Mouse (Mus musculus): ENCODE measurements around the gene Zfp689.
A peak's percentile ranks its signal among the peaks of the same experiment; 100 is the strongest.
"Not testable (repeated sequence)": the region's sequence is repeated elsewhere in the genome, so short reads cannot be mapped to it uniquely, and the experiment has no call there.

Gene Zfp689

DNA sequence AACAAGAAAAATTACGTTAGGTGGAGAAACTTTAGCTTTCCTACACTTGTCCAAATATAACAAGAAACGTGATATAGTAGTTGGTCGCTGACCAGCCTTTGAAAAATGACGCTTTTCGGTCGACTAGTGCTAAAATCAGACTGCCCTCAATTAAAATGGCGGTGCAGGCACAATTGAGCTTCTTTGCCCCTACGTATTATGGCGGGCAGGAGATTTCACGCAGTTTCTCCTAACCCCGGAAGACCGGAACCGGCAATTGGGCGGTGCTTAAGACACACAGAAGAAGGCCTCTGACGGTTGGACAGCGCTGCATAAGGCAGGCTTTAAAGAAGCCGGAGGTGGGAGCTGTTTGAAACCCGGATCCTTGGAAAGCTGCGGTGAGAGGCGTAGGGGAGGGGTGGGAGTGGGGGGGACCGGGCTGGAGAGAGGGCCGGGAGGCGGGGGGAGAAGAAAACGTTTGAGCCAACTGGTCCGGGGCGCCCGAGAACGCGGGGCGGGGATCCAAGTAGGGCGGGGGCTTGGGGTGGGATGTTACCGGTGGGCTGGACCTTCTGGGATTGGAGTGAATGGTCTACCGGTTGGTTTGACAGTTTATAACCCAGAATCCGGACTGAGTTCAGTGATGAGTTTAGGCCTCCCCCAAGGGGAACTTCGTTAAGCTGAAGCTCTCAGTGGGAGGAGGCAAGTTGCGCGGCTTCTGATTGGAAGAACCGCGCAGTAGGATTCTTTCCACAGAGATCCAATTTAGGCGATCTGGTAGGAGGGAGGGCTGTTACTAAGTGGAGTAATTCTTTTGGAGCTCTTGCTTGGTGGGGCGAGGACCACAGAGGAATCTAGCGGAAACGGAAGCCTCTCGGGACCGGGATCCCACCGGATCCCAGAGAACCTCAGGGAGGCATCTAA is 22.0 kb upstream of the Zfp689 start:
- peak; percentile 92 for DNase-seq (ENCODE audit: low spot score)

DNA sequence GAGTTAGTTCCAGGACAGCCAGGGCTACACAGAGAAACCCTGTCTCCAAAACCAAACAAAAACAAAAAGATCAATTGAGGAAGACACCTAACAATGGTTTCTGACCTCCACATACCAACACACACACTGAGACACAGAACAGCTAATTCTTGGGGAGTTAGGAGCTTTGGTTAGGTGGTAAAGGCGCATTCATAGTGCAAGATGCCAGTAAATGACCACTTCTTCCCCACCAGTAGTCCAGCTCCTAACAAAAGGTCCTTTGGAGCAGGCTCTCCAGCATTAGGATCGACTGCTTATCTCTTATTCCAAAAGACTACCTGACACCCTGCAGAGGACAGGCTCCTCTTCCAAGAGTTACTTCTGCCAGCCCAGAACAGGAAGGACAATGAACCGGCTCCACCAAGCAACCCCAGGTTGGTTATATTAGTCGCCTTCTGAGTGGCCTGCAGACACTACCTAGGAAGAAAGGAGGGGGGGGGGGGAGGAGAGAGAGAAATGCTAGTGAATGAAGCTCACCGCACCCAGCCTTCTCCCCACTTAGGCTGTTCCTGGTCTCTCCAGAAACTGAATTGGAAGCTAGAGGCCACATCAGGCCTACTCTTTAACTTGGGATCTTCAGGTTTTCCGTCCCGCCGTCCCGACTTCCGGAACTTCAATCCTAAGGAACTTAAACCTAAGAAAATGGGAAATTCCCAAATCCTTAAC is 21.2 kb upstream of the Zfp689 start:
- DNase-seq (ENCODE audit: low spot score), result no peak

DNA sequence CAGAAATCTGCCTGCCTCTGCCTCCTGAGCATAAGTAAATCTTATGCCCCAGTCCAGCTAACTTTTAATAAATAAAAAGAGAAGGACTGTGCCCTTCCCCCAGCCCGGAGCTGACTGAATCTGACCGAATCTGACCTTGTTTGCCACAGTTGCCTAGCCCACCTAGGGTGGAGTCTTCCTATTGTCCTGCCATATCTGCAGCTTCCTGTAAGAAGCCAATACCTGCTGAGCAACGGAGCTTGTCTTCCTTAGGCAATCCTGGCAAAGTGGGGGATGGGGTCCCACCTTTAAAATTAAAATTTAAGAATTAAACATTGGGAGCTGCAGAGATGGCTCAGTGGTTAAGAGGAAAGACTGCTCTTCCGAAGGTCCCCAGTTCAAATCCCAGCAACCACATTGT is 17.6 kb upstream of the Zfp689 start:
- DNase-seq (ENCODE audit: low spot score), result no peak

DNA sequence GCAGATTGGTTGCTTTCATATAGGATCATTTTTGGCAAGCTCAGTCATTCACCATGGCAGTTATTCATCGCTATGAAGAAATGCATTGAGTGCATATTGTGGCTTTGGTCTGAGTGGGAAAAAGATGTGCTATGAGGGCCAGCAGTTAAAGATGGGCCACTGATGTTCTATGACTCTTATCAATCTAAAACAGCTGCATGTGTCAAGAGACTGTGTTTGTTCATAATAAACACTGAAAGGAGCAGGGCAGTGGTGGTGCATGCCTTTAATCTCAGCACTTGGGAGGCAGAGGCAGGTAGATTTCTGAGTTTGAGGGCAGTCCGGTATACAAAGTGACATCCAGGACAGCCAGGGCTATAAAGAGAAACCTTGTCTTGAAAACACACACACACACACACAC is 16.7 kb upstream of the Zfp689 start:
- DNase-seq (ENCODE audit: low spot score), result not testable (repeated sequence)

DNA sequence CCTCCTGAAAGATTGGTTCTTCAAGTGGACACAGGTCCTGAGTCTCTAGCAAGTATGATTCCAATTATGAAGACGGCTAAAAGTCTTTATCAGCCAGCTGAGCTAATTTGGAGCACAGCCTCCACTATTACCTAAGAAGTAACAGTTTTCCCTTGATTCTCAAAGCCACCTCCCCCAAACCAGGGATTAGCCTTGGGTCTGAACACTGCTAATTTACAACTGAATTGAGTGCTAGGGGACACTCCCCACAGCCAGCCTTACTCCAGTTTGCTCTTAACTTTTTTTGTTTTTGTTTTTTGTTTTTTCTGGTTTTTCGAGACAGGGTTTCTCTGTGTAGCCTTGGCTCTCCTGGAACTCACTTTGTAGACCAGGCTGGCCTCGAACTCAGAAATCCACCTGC is 16.2 kb upstream of the Zfp689 start:
- DNase-seq (ENCODE audit: low spot score), result no peak

DNA sequence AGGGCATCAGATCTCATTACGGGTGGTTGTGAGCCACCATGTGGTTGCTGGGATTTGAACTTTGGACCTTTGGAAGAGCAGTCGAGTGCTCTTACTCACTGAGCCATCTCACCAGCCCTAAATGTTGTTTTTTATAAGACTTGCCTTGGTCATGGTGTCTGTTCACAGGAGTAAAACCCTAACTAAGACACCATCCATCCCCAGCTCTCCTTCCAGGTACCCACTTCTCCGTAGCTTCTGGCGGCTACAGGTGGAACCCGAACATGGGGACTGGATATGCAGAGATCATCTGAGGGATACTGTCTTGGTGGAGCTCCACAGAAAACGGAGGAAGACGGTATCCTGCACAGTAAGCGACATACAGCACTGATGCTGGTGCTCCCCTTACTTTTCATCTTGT is 10.4 kb upstream of the Zfp689 start, which contains the start of gene Prr14:
Gene Prr14 (plus strand): TSS at position 301 of the 400 bp plus-strand sequence.
- DNase-seq (ENCODE audit: low spot score), result not testable (repeated sequence)

DNA sequence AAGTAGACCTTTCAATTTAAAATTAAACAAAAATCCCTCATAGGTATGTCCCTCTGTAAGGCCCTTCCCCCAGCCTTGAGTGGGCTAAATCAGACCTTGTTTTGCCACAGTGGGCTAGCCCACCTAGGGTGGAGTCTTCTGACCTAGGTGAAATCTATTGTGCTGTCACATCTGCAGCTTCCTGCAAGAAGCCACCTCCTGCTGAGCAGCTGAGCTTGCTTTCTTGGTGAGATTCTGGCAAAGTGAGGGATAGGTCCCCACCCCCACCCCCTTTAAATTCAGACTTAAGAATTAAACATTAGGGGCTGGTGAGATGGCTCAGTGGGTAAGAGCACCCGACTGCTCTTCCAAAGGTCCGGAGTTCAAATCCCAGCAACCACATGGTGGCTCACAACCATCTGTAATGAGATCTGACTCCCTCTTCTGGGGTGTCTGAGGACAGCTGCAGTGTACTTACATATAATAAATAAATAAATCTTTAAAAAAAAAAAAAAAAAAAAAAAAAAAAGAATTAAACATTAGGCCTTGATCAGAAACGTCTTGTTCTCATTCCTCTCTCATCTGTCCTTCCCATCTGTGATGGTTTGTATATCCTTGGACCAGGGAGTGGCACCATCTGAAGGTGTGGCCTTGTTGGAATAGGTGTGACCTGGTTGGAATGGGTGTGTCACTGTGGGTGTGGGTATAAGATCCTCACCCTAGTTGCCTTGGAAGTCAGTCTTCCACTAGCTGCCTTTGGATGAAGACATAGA is 9.6 kb upstream of the Zfp689 start:
- DNase-seq (ENCODE audit: low spot score), result not testable (repeated sequence)

DNA sequence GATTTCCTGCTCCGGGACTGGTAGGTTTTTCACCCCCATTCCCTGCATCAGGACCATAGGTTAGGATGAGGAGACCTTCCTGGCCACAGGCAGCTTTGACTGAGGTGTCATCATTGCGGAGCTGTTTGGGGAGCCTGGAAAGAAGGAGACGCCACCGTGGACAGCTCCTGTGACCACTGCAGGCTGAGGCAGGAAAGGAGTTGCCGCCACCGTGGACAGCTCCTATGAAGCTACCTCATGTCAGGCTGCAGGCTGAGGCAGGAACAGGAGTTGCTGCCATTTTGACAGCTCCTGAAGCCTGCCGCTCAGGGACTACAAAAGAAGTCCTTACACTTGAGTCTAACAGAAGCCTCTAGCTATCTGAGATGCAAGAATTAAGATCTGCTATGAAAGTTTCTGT is 5.9 kb upstream of the Zfp689 start:
- DNase-seq (ENCODE audit: low spot score), result no peak

DNA sequence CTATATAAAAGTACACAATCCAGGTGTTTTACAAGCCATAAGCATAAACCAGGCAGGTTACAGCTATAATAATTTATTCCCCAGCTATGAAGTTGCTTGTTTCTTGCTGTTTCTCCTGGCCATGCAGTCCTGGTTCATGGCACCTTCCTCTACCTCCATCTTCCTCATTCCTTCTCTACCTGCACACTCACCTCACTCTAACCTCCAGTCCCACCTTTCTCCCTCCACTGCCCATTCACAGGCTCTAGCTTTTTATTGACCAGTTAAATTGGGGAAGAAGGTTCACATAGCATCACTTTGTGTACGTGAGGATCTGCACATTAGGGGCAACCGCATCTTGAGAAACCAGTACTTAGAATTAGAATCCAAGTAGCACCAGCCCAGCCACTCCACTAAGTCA is 4.1 kb upstream of the Zfp689 start:
- DNase-seq (ENCODE audit: low spot score), result no peak

DNA sequence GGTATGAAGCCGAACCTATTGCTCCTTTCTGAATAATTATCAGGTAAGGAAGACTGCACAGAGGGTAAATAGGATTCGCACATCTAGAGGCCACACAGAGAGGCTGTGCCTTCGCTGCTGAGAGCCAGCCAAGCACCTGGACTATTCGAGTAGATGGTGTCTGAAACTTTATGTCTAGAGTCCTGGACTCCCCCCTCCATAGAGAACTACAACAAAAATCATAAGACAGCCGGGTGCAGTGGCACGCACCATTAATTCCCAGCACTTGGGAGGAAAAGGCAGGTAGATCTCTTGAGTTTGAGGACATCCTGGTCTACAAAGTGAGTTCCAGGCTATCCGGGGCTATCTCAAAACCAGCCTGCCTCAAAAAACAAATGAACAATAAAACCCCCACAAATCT is 1.0 kb upstream of the Zfp689 start:
- DNase-seq (ENCODE audit: low spot score), result no peak

DNA sequence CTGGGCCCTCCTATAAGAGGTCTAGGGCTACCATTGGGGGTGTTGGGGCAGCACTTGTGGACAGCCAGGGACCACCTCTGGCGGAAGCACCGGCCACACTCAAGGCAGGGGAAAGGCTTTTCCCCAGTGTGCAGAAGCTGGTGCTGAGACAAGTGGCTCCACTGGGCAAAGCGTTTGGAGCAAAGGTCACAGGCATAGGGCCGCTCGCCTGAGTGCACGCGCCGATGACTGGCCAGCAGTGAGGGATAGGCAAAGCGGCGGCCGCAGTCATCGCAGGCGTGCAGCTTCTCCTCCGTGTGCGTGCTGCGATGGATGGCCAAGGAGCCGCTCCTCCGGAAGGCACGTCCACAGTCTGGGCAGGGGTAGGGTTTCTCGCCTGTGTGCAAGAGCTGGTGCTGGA is 5.0 kb downstream of the Zfp689 start:
- no peak for DNase-seq (ENCODE audit: low spot score)

DNA sequence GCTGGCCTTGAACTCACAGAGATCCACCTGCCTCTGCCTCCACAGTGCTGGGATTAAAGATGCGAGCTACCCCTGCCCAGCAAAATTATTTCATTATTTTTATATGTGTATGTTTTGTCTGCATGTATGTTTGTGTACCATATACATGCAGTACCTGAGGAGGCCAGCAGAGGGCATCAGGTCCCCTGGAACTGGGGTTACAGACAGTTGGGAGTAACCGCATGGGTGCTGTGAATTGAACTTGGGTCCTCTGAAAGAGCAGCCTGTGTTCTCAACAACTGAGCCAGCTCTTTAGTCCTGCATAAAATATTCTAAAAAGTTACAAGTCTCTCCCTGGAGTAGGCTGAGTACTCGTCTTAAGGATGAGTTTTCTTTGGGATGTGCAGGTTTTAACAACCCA is 11.2 kb downstream of the Zfp689 start:
- DNase-seq (ENCODE audit: low spot score), result peak; percentile 31

DNA sequence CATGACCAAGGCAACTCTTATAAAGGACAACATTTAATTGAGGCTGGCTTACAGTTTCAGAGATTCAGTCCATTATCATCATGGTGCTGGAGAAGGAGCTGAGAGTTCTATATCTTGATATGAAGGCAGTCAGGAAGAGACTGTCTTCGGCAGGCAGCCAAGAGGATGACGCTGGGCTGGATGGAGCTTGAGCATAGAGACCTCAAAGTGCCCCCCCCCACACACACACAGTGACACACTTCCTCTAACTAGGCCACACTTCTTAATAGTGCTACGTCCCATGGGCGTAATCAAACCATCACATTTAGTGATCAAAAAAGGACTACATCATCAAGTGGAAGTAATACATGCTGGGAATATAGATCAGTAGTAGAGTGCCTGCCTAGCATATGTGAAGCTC is 13.8 kb downstream of the Zfp689 start:
- no peak for DNase-seq (ENCODE audit: low spot score)

DNA sequence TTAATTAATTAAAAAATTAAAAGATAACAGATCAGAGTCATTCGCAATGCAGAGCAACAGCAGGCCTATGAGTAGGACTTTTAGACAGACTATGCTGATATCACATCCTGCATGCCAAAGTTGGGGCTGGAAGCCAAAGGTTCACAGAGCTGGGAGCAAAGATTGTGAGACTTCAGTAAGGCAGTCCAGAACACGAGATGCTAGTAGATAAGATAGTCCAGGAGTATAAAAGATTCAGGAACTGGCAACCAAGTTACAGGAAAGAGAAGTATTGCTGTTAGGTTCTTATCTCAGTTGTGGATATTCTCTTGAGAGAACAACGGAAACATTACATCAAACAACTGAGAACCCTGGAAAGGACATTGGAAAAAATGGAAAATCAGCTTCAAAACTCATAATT is 22.6 kb downstream of the Zfp689 start:
- DNase-seq (ENCODE audit: low spot score), result no peak

DNA sequence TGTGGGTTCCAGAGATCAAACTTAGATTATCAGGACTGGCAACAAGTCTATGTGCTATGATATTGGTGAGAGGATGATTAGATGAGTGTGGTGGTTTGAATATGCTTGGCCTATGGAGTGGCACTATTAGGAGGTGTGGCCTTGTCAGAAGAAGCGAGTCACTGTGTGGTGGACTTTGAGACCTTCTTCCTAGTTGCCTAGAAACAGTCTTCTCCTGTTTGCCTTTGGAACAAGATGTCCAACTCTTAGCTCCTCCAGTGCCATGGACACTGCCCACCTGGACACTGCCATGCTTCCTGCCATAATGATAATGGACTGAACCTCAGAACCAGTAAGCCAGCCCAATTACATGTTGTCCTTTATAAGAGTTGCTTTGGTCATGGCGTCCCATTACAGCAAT is 23.0 kb downstream of the Zfp689 start:
- no peak for DNase-seq (ENCODE audit: low spot score)

DNA sequence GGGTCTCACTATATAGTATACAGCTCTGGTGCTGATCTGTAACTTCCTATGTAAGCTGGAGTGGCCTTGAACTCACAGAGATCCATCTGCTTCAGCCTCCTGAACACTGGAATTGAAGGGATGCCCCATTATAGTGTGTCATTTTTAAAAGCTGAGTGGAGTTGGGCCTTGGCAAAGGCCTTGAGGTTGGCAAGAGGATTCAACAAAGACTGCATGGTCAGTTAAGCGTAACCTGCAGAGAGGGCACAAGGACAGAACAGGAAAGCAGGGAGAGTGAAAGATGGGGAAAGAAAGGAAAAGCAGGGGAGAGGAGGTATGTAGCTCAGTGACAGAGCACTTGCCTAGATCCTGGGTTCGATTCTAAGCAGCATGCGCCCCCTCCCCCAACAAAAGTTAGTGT is 23.7 kb downstream of the Zfp689 start:
- DNase-seq (ENCODE audit: low spot score), result no peak

DNA sequence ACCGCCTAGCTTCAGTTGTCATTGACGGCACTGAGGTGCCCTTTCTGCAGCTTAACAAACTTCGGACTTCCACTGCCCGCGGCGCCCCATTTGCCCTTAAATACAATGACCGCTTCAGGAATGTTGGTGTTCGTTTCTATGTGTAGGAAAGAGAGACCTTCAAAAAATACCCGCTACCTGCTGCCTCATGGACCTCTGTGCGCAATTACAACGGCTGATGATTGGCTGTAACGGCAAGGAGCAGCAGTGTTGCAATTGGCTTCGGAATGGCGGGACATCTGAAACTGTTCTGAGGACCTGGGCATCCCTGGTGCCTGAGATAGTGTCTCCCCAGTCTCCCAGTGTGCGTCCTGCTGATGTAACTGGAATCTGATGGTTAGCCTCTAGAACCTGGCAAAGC is 26.7 kb downstream of the Zfp689 start:
- DNase-seq (ENCODE audit: low spot score), result peak; percentile 14

DNA sequence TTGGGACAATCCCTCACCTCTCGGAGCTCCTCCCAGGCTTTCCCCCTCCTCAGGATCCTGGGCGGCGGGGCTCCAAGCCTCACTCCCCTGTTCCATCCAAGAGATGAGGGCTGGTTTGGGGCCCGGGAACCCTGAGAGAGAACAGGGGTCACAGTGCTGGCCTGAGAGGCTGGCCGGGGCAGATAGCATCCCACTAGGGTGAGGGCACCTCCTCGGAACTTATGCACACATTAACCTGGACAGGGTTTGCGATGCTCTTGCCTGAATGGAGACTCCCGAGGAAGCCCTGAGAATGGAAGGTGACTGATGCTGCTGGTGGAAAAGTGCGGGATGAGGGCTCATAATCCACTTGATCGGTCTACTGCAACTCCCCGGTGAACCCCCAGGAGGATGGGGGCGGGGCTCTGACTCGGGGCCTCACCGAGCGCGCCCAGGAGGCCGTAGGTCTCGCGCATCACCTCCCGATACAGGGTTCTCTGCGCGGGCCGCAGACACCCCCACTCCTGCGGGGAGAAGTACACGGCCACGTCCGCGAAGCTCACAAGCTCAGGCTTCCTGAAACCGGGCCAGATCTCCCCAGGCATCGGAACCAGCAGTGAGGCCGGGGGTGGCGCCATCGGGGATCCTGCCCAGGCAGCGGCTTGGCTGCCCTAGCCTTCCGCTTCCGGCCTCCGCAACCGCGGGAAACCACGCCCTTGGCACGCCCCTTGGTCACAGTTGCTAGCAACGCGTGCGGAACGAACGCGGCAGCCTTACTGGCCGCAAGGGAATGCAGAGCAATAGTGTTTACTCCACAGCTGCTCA is 27.4 kb downstream of the Zfp689 start, which contains the start of gene Zfp688:
Gene Zfp688 (minus strand): TSS at position 681 of the 804 bp plus-strand sequence.
- DNase-seq (ENCODE audit: low spot score), result peak; percentile 98

DNA sequence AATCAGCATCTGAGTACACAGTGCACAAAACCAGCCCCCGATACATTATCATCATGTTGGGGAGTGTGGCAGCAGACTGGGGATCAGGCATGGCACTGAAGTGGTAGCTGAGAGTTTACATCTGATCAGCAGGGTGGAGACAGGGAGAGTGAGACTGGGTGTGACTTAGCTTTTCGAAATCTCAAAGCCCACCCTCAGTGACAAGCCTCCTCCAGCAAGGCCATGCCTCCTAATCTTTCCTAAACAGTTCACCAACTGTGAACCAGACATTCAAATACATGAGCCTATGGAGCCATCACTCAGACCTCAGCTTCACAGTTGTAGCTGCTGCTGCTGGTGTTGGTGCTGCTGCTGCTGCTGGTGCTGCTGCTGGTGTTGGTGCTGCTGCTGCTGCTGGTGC is 37.5 kb downstream of the Zfp689 start:
- no peak for DNase-seq (ENCODE audit: low spot score)

DNA sequence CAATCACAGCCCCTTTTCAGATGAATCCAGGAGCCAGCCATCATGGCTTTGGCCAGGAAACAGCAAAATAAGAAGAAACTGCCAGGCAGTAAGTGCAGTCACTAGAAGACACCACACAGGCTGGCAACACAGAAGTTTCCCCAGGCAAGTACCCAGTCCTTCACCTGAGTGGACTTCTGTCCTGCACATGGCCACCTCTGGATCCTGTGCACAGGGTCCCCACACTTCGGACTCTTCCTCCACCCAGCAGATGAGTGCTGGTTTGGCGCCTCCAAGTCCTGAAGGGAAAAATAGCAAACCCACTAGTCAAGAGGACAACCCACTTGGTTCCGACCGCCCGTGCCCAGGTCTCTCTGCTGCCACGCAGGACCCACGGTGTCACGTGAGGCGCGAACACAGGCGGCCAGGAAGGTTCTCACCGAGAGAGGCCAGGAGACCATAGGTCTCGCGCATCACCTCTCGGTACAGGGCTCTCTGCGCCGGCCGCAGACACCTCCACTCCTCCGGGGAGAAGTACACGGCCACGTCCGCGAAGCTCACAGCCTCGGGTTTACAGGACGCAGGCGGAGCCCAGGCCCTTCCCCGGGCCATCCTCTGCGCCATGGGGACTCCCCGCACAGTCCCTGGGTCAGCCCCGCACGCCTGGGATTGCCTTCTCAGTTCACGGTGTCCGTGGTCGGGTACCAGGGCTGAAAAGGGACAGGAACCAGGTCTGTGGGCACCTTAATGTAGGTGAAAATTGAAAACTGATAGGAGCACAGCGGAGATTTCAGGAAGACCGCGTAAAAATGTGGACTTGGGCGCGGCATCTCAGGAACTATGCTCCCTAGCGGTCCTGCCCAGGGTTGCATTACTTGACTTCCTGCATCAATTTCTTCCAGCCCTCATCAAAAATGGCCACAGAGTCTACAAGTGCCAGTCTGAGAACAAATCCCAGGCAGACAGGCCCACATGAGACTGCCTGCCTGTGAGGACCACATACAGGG is 42.7 kb downstream of the Zfp689 start, which contains the start of gene Zfp764:
Gene Zfp764 (minus strand): TSS at position 821 of the 986 bp plus-strand sequence.
- DNase-seq (ENCODE audit: low spot score), result peak; percentile 83
